Mouse (Mus musculus) embryonic stem cell, embryonic (primary cell): ENCODE results near the gene Mns1.
"Not testable (repeated sequence)": the region's sequence is repeated elsewhere in the genome, so short reads cannot be mapped to it uniquely, and the experiment has no call there.

Experiments used
- CTCF ChIA-PET, 4 experiments: fragments of 300-600 bp in 2 of 4; fragments of 350-600 bp in 2 of 4; sonication (Branson Sonifier 250); formaldehyde crosslinking; loops; one replicate each; lab custom pipeline; 2022; ENCODE audit warnings: inconsistent platforms in 2 of 4; lab: Charles Lee
- POLR2A ChIA-PET, 4 experiments: fragments of 300-600 bp in 2 of 4; fragments of 350-600 bp in 2 of 4; sonication (Branson Sonifier 250); formaldehyde crosslinking; loops; one replicate each; lab custom pipeline; 2022; ENCODE audit warnings: antibody characterized with exemption in 4 of 4, inconsistent platforms in 1 of 4; lab: Charles Lee

The Mns1 gene

GRCm38 (mm10) chr9:72451111-72451510 lies 13.3 kb downstream of the Mns1 start:
- ChIA-PET POLR2A (interaction anchor here in 1 of 4 experiments (0.6 to 1.2 kb wide), 3 partner anchors 12 to 189 kb away, joined by 3 to 5 read pairs (median 4); no protein-coding TSS in a partner anchor), CTCF (interaction anchor here in 2 of 4 experiments (0.6 to 2.3 kb wide), 2 partner anchors 13 to 80 kb away, joined by 8 to 10 read pairs; partner anchors contain the start of gene Rfx7 (in 1 of the 2))

DNA sequence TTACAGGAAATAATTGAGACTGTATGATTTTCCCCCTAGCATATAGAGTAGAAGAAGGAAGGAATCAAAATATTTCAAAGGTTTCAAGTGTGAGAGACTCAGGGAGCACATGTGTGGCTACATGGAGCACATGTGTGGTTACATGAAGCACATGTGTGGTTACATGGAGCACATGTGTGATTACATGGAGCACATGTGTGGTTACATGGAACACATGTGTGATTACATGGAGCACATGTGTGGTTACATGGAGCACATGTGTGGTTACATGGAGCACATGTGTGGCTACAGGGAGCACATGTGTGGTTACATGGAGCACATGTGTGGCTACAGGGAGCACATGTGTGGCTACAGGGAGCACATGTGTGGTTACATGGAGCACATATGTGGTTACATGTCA lies 16.5 kb downstream of the Mns1 start:
- POLR2A ChIA-PET, result interaction anchor here in 1 of 4 experiments (1.1 kb wide), 1 partner anchor 77 kb away, joined by 4 read pairs; no protein-coding TSS in a partner anchor
- CTCF ChIA-PET, result not testable (repeated sequence)

- POLR2A ChIA-PET, result interaction anchor here in 2 of 4 experiments (0.7 to 1.3 kb wide), 3 partner anchors 75 to 183 kb away, joined by 3 to 5 read pairs (median 3); no protein-coding TSS in a partner anchor
- CTCF ChIA-PET, result interaction anchor here in 2 of 4 experiments (0.7 to 2.5 kb wide), 4 partner anchors 8 to 75 kb away, joined by 3 to 10 read pairs (median 4); no protein-coding TSS in a partner anchor
These were observed 18.6 kb downstream of the Mns1 start for GRCm38 (mm10) chr9:72456374-72456773.

DNA sequence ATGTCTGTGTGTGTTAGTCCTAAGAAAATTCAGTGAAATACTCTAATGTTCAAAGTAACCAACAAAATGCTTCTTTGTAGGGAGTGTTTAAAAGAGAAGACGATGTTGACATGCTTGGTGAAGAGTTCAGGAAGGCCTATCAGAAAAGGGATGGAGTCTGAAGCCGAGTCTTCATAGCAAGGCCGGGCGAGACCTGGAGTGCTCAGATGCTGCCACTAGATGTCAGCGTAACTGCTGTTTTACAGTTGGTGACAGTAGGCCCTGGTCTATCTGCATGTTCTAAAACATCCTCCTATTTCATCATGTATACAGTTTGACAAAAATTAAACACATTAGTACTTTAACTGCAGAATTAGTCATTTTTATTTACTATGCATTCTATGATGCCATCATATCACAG lies 20.4 kb downstream of the Mns1 start:
- CTCF ChIA-PET, result interaction anchor here in 3 of 4 experiments (1.1 to 2.5 kb wide), 7 partner anchors 9 to 137 kb away, joined by 3 to 10 read pairs (median 4); no protein-coding TSS in a partner anchor
- POLR2A ChIA-PET, result interaction anchor here in 1 of 4 experiments (2.9 kb wide), 1 partner anchor 9 kb away, joined by 13 read pairs; no protein-coding TSS in a partner anchor

DNA sequence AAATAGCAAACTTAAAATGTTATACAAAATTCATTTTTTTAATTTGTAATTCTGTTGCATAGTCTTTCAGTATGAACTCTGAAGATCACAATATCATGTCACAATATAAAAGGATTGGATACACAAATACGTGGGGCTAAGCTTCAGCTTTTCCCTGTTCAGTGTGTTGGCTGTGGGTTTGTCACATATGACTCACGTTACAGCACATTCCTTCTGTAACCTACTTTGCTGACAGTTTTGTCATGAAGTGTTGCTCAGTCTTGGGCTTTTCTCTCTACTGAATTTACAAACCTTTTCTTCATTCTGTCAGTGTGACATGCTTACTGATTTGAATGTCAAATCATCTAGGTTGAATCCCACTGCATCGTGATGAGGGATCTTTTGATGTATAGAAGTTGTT lies 21.9 kb downstream of the Mns1 start:
- ChIA-PET POLR2A (interaction anchor here in 1 of 4 experiments (2.9 kb wide), 1 partner anchor 11 kb away, joined by 13 read pairs; no protein-coding TSS in a partner anchor), CTCF (interaction anchor here in 2 of 4 experiments (0.5 to 1.7 kb wide), 3 partner anchors 8 to 291 kb away, joined by 3 to 4 read pairs (median 3); no protein-coding TSS in a partner anchor)

- ChIA-PET POLR2A (no interaction called here), CTCF (no interaction called here)
These were observed 23.0 kb downstream of the Mns1 start for GRCm38 (mm10) chr9:72460767-72461166.

DNA sequence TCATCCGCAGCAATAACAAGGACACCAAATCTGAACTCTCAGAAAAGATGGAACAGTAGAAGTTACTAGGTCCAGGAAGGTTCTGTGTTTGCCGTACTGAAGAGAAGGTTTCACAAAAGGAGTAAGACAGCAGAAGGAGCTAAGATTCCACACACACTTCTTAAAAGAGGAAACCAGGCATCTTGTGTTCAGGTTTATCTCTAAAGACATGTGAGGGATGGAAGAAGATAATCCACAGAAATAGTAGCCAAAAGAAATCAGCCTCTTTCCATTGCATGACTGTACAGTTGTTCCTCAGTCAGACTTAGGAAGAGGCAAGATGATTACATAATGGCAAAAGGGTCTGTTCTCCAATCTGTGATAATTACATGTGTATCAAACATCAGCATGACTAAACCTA lies 24.6 kb downstream of the Mns1 start:
- ChIA-PET CTCF (interaction anchor here in 1 of 4 experiments (0.6 kb wide), 2 partner anchors 13 to 64 kb away, joined by 3 read pairs; no protein-coding TSS in a partner anchor), POLR2A (interaction anchor here in 2 of 4 experiments (1.5 to 1.7 kb wide), 2 partner anchors 24 to 69 kb away, joined by 3 to 5 read pairs; partner anchors contain the start of gene Mns1 (in 1 of the 2))

- CTCF ChIA-PET, result no interaction called here
- POLR2A ChIA-PET, result interaction anchor here in 2 of 4 experiments (0.6 to 0.7 kb wide), 2 partner anchors 26 to 67 kb away, joined by 3 to 13 read pairs; partner anchors contain the start of gene Rfx7 (in 1 of the 2)
These were observed 27.0 kb downstream of the Mns1 start for GRCm38 (mm10) chr9:72464806-72465205.

DNA sequence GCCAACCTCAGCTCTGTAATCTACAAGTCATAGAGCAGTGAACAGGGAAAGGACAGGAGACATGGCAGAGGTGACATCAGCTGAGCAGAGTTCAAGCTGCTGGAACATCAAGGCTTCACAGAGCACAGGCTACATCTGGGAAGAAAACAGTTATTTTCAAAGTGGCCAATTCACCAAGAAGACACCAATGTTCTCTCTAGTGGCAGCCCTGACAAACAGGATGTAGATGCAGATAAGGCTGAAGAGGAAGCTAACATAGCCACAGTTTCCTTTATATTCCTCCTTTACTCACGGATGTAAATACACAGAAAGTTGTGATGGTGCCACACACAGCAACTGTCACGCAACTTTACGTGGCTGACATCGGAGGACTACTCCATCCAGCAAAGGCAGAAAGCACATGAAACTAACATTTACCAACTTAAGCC lies 28.0 kb downstream of the Mns1 start:
- CTCF ChIA-PET, result interaction anchor here in 1 of 4 experiments (0.6 kb wide), 1 partner anchor 66 kb away, joined by 3 read pairs; the partner anchor contains the start of gene Rfx7
- POLR2A ChIA-PET, result interaction anchor here in 1 of 4 experiments (0.6 to 0.7 kb wide), 2 partner anchors 61 to 66 kb away, joined by 3 to 6 read pairs; partner anchors contain the start of gene Rfx7

DNA sequence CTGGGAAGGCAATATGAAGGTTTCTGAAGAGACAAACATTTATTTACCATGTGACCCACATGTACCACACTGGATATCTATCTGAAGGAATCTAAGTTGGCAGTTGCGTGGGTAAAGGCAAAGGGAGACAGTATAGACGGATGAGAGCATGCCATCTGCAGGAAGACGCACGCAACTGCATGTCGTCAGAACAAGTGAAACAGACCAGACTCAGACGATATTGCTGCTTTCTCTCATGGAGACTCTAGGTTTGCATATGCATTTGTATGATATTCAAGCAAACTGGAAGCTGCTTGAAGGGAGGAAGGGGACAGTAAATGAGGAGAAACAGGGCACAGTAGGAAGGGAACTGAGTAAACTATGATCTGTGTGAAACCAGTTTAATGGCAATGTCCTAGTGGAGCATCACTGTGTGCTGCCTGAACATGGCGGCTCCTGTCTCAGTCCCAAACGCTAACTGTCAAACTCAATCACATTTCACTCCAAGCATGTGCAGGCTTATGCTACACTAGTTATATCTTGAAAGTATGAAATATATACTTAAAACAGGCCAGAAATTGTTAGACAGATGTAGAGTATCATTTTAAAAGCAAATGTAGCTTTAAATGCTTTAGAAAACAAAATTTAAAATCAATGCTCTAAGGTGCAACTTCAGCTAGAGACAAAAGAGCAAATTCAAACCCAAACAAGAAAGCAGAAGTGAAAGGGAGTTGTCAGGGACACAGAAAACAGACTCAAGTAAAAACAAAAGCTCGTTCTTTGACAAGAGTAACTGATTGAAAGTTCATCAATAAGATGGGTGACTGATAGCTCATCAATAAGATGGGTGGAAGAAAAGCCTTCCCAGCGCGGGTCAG lies 30.0 kb downstream of the Mns1 start:
- ChIA-PET CTCF (interaction anchor here in 3 of 4 experiments (0.5 to 1.5 kb wide), 6 partner anchors 9 to 1484 kb away, joined by 3 to 8 read pairs (median 4); no protein-coding TSS in a partner anchor), POLR2A (interaction anchor here in 2 of 4 experiments (1.2 to 1.7 kb wide), 4 partner anchors 12 to 63 kb away, joined by 3 to 5 read pairs (median 4); partner anchors contain the start of gene Mns1 (in 1 of the 2))

DNA sequence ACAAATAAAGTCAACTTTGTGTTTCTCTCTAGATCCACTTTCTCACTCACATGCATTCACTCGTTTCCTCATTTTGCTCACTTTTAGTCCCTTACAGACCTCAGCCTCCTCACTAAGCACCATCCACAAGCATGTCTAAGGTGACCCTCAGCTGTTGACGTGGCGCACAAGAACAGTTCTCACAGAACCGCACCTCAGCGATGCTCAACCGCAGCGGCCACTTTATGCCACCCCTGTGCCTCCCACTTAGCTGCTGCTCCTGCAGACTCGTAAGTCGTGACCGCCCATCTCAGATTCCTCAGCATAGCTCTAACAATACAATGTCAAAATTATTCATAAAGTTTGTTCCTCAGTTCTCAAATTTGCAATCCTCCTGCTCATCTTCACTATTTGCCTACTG lies 30.8 kb downstream of the Mns1 start:
- CTCF ChIA-PET, result interaction anchor here in 3 of 4 experiments (0.5 to 1.5 kb wide), 8 partner anchors 10 to 1485 kb away, joined by 3 to 8 read pairs (median 4); no protein-coding TSS in a partner anchor
- POLR2A ChIA-PET, result interaction anchor here in 2 of 4 experiments (0.9 to 1.7 kb wide), 5 partner anchors 11 to 193 kb away, joined by 3 to 5 read pairs (median 4); partner anchors contain the start of genes Mns1 (in 1 of the 2) and Nedd4 (in 1 of the 2)

DNA sequence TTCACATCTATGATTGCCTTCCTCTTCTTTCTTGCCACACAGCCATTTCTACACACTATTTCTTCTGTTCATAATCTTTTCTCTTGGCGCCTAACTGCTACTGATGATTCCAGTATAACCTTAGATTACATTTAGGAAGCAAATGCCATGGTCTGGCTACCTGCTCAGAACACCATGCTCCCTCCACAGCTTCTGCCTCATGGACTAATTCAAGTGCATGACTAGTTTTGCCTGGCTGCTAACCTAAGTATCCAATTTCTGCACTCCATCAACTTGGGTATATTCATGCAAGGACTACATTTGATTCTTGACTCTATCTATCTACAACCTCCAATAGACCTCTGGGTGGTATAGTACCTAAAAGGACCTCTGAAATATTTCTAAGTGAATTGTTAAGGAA lies 32.0 kb downstream of the Mns1 start:
- ChIA-PET POLR2A (no interaction called here), CTCF (no interaction called here)

- POLR2A ChIA-PET, result interaction anchor here in 1 of 4 experiments (0.9 to 2.0 kb wide), 2 partner anchors 16 to 142 kb away, joined by 3 to 10 read pairs; partner anchors contain the start of gene Tex9
- CTCF ChIA-PET, result interaction anchor here in 1 of 4 experiments (1.1 kb wide), 1 partner anchor 23 kb away, joined by 3 read pairs; no protein-coding TSS in a partner anchor
These were observed 37.7 kb downstream of the Mns1 start for GRCm38 (mm10) chr9:72475511-72475910.

GRCm38 (mm10) chr9:72477306-72477705 lies 39.5 kb downstream of the Mns1 start:
- POLR2A ChIA-PET, result interaction anchor here in 2 of 4 experiments (0.7 to 1.6 kb wide), 5 partner anchors 13 to 824 kb away, joined by 3 to 4 read pairs (median 3); partner anchors contain the start of genes Rfx7 (in 1 of the 2) and Tex9 (in 1 of the 2)

DNA sequence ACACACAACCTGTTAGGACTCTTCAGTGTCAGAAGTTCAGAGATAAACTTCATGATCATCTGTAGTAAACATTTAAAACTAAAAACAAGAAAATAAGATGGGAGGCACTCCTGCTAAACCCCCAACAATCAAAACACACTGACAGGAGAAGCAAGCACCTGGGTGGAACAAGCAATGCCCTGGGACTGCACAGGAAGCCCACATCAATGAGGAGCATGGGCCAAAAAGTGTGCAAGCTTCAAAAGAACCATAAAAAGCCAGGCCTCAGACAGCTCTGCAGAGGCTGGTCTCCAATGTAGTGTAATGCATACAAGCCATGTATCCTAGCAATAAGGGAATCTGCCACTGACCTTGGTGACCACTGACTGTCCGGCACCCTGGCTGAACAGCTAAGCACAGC lies 41.5 kb downstream of the Mns1 start:
- ChIA-PET POLR2A (interaction anchor here in 1 of 4 experiments (1.1 to 1.4 kb wide), 2 partner anchors 11 to 18 kb away, joined by 3 to 5 read pairs; no protein-coding TSS in a partner anchor), CTCF (interaction anchor here in 1 of 4 experiments (1.6 kb wide), 1 partner anchor 12 kb away, joined by 4 read pairs; the partner anchor contains the start of gene Tex9)

More at GRCm38 (mm10) chr9:72477306-72477705, 39.5 kb downstream of the Mns1 start:
- CTCF ChIA-PET, result no interaction called here

GRCm38 (mm10) chr9:72488523-72488922 lies 50.7 kb downstream of the Mns1 start:
- ChIA-PET POLR2A (interaction anchor here in 1 of 4 experiments (1.4 kb wide), 1 partner anchor 43 kb away, joined by 3 read pairs; the partner anchor contains the start of gene Rfx7), CTCF (no interaction called here)

- CTCF ChIA-PET, result no interaction called here
- POLR2A ChIA-PET, result interaction anchor here in 1 of 4 experiments (1.3 kb wide), 1 partner anchor 42 kb away, joined by 6 read pairs; no protein-coding TSS in a partner anchor
These were observed 51.3 kb downstream of the Mns1 start for GRCm38 (mm10) chr9:72489131-72489530.
